Mouse (Mus musculus) spleen, postnatal 4 days (tissue): ENCODE results near the gene Dnah10.

Source experiments
- DNase-seq, 2 experiments: peaks; one replicate each; pipeline ENCODE4 v3.0.0; 2022; ENCODE audit warnings: low spot score in 2 of 2

Gene Dnah10

GRCm38 (mm10) chr5:124812466-124812865, 87.6 kb downstream of the Dnah10 start:
- no peak for DNase-seq

GRCm38 (mm10) chr5:124814797-124815196, 89.9 kb downstream of the Dnah10 start:
- DNase-seq, result no peak

DNA sequence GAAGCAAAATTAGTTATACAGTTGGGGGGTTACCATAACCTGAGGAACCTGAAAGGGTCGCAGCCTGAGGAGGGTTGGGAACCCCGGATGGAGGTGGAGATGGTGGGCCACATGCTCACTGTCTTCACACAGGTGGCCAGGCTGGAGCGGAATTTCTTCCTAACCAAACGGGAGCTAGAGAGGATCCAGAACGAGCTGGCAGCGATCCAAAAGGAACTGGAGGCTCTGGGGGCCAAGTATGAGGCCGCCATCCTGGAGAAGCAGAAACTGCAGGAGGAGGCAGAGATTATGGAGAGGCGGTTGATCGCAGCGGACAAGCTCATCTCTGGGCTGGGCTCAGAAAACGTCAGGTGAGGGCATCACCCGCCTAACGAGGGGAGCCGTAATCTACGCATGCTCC, 92.2 kb downstream of the Dnah10 start:
- DNase-seq, result no peak

GRCm38 (mm10) chr5:124822128-124822894, 97.4 kb downstream of the Dnah10 start:
- no peak for DNase-seq

- no peak for DNase-seq
Measured at GRCm38 (mm10) chr5:124830331-124830730, 105.4 kb downstream of the Dnah10 start.

- no peak for DNase-seq
Measured at GRCm38 (mm10) chr5:124835218-124835617, 110.3 kb downstream of the Dnah10 start.

DNA sequence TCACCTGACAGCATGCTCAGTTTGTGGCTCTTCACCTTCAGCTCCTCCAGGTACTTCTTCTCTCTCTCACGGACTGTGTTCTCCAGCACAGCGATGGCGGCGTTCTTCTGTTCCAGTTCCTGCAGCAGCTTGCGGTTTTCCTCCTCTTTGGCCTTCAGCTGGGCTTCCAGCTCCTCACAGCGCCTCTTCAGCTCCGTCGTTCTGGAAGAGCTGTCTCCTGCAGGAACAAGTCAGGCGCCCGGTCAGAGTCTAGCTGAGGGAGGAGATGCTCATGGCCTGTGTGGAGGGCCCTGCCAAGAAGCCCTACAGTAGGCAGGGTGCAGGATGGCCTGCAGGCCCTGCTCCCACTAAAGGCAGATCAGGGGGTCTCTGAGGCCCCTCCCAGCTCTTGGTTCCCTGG, 111.2 kb downstream of the Dnah10 start:
- DNase-seq, result no peak

GRCm38 (mm10) chr5:124836621-124837020, 111.7 kb downstream of the Dnah10 start:
- no peak for DNase-seq

DNA sequence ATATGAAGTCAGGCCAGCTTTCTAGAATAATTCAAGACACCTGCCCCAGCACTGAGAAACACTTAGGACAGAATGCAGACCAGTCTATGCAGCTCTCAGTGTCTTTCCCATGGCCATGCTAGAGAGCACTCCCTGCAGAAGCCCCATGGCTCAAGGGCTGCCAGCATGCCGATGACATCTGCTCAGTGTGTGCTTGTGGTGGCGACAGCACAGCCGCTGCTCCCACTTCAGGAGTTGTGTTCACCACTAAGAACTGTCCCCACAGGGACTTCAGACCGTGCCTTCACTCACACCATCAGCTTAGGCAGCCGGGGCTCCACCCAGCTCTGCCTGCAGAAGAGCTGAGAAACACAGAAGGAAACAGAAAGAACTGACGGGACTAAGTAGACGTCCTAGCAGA, 115.3 kb downstream of the Dnah10 start:
- DNase-seq, result no peak

- DNase-seq, result no peak
Measured at GRCm38 (mm10) chr5:124840669-124841068, 115.8 kb downstream of the Dnah10 start.

DNA sequence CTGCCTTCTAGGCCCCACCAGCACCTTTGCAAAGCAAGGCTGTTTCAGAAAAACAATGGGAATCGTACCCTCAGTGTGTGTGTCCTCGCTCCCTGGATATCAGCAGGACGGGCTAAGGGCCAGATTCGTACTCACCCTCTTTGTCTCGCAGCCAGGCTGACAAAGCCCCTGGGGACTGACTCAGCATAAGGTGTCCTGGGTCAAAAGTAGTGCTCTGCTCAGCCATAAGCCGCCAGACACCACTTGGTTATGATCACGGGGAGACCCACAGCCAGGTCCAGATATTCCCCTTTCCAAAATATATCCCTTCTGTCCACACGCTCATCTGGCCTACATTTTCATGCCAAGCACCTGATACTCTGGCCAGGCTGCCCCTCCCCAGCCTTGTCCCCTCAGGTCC, 118.5 kb downstream of the Dnah10 start:
- DNase-seq, result no peak

- DNase-seq, result no peak
Measured at GRCm38 (mm10) chr5:124844929-124845328, 120.0 kb downstream of the Dnah10 start.

DNA sequence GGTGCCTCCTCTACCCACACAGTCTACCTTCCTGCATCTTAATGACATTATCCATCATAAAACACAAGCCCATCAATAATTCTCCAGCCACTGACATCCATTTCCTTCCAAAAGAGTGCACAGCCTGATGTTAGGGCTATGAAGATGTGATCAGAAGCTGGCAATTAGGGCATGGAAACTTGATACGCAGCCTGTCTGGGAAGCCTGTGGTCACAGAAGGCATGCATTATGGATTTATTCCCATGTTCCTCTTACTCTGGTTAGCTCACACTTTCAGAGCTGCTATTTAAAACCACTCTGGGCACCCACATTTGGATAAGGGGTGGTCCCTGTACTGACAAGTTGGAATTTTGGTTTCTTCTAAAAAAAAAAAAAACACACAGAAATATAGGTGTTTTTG, 122.1 kb downstream of the Dnah10 start:
- DNase-seq, result no peak

GRCm38 (mm10) chr5:124848994-124849393, 124.1 kb downstream of the Dnah10 start:
- no peak for DNase-seq

- no peak for DNase-seq
Measured at GRCm38 (mm10) chr5:124851572-124851971, 126.7 kb downstream of the Dnah10 start.

GRCm38 (mm10) chr5:124852294-124852693, 127.4 kb downstream of the Dnah10 start:
- no peak for DNase-seq

DNA sequence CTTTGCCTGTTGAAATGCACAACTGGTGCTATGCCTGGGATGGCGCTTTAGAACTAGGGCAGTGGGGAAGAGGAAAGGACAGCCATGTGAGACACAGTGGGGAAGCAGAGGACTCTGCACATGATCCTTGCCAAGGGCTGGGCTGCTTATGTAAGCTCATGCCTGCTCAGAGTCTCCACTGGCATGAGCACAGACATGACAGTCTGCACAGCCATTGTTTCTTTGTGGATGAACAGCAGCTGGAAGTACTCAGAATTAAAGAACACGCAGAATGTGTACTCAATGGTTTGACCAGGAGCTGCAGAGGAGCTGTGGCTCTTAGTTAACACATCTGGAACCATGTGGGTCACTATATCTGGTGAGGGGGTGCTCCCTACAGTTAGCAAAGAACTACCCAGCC, 128.2 kb downstream of the Dnah10 start:
- DNase-seq, result no peak

DNA sequence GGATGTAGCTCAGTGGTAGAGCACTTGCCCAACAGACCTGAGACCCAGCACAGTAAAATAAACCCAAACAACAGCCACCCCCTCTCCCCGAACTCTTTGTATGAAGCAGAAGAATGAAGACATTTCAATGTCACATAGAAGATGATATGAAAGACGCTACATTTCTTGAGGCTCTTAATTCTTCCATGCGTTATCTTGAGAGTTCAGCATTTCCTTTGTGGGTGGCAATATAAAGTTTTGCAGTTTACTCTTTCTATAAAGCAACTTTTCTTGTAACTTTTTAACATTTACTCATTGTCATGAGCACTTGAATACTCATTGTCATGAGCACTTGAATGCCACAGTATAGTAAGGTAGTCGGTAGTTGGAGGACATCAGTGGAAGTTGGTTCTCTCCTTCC, 129.3 kb downstream of the Dnah10 start:
- DNase-seq, result no peak

DNA sequence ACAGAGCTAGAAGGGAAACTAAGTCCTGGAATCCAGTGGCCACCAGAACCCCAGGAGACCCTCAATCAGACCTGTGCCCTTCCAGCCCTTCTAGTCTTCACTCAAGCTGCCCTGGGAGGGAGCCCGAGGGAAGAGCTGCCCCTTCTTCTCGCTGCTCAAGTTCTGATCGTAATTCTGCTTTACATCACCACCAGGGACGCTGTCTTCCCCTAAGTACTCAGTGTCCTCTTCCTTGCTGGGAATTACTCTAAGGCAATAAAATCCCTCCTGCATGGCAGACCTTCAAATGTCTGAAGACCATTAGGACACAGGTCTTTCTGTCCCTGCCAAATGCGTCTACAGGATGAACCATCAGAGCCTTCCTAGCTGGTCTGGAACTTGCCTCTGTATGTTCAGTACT, 135.1 kb downstream of the Dnah10 start:
- DNase-seq, result no peak

GRCm38 (mm10) chr5:124861463-124861862, 136.6 kb downstream of the Dnah10 start:
- peak; percentile 20 to 66 for DNase-seq

- peak; percentile 96 to 97 for DNase-seq
Measured at GRCm38 (mm10) chr5:124862013-124862866, 137.4 kb downstream of the Dnah10 start, which contains the start of the genes Ccdc92 and Zfp664. TSS of gene Ccdc92 (minus strand) at chr5:124862424. TSS of gene Zfp664 (plus strand) at chr5:124862691.

- peak; percentile 26 to 72 for DNase-seq
Measured at GRCm38 (mm10) chr5:124862871-124863741, 138.2 kb downstream of the Dnah10 start.
